25 mouse cellular contexts compared by ENCODE assay signal in genomic region chr17:84954881-84955280, GRCm38 (mm10). TPM values are rescaled to one million over a fixed set of nuclear protein-coding genes. Genes with fewer than 3 reads are reported as not detected.
DNase-seq lines count a peak whose midpoint lies in the region; ATAC-seq lines count a peak whose summit lies in the region.
"Had no signal": no experiment of that assay in that cellular context is flagged by ENCODE, and none has a peak within 500 bp of the region (broad histone marks: within the 10 kb centered on the region; RNA-seq: fewer than 3 reads in every experiment).

No protein-coding gene starts in this region.

- H3K4me3 ChIP-seq in midbrain, embryonic 11.5 days (ENCODE audit: low read depth, low read length) = no peak overlapping the region
- H3K4me3 ChIP-seq in midbrain, embryonic 15.5 days = no peak overlapping the region
- H3K4me3 ChIP-seq in limb, embryonic 10.5 days = no peak overlapping the region
- no peak overlapping the region for H3K4me3 ChIP-seq in hindbrain, embryonic 10.5 days
- H3K4me3 ChIP-seq: embryonic facial prominence, embryonic 13.5 days; embryonic facial prominence, embryonic 15.5 days; forebrain, embryonic 10.5 days; forebrain, embryonic 12.5 days had no signal

- ATAC-seq in midbrain, embryonic 11.5 days (ENCODE audit: low FRiP score) = no peak
- no peak for ATAC-seq in midbrain, embryonic 15.5 days (replicated peaks)
- ATAC-seq: forebrain, embryonic 14.5 days; forebrain, embryonic 16.5 days; Patski had no signal

- H3K27me3 ChIP-seq in midbrain, embryonic 11.5 days (ENCODE audit: control insufficient read depth, insufficient read depth, low read length) = no peaks in the 10 kb centered on the region
- H3K27me3 ChIP-seq in midbrain, embryonic 15.5 days (replicated peaks) = no peaks in the 10 kb centered on the region
- H3K27me3 ChIP-seq in limb, embryonic 10.5 days (ENCODE audit: low read depth, poor library complexity, severe bottlenecking) = no peaks in the 10 kb centered on the region
- H3K27me3 ChIP-seq in hindbrain, embryonic 10.5 days (ENCODE audit: insufficient read depth, poor library complexity, severe bottlenecking) = no peaks in the 10 kb centered on the region
- H3K27me3 ChIP-seq: CH12.LX; embryonic facial prominence, embryonic 13.5 days; embryonic facial prominence, embryonic 15.5 days; forebrain, embryonic 12.5 days; Patski had no signal

- no peaks in the 10 kb centered on the region for H3K36me3 ChIP-seq in midbrain, embryonic 11.5 days (ENCODE audit: control insufficient read depth, insufficient read depth, low read length)
- H3K36me3 ChIP-seq in midbrain, embryonic 15.5 days (replicated peaks) = no peaks in the 10 kb centered on the region
- H3K36me3 ChIP-seq in limb, embryonic 10.5 days = no peaks in the 10 kb centered on the region
- no peaks in the 10 kb centered on the region for H3K36me3 ChIP-seq in hindbrain, embryonic 10.5 days
- H3K36me3 ChIP-seq: embryonic facial prominence, embryonic 13.5 days; embryonic facial prominence, embryonic 15.5 days; forebrain, embryonic 10.5 days; forebrain, embryonic 12.5 days; G1E had no signal

- DNase-seq in midbrain, embryonic 11.5 days (ENCODE audit: low spot score, missing footprints) = peak; percentile 54
- peak; percentile 35 for DNase-seq in T-cell, adult 2 months (ENCODE audit: low spot score)
- peak; percentile 78 for DNase-seq in naive thymus-derived CD4-positive, alpha-beta T cell, adult 2 months (ENCODE audit: low read depth)
- no peak for DNase-seq in limb, embryonic 10.5 days (ENCODE audit: low spot score)
- no peak for DNase-seq in hindbrain, embryonic 10.5 days (ENCODE audit: low spot score)
- DNase-seq: adrenal gland, adult 2 months; adrenal gland, postnatal 10 days; adrenal gland, postnatal 25 days; cerebellum, adult 11 months; cerebellum, adult 18-20 months; cerebellum, adult 8-10 months; cerebellum, adult 9-11 months; cerebellum, postnatal 14 days; cerebellum, postnatal 36 days; embryo, embryonic 11 days had no signal

- WGBS in midbrain, embryonic 11.5 days = 95% methylated on average over 5 of the region's 5 CpGs
- WGBS in midbrain, embryonic 15.5 days = 93% methylated on average over 5 of the region's 5 CpGs
- WGBS in limb, embryonic 10.5 days = 94% methylated on average over 5 of the region's 5 CpGs
- 93% methylated on average over 5 of the region's 5 CpGs for WGBS in hindbrain, embryonic 10.5 days

- no peak overlapping the region for H3K4me2 ChIP-seq in midbrain, embryonic 11.5 days
- no peak overlapping the region for H3K4me2 ChIP-seq in midbrain, embryonic 15.5 days
- H3K4me2 ChIP-seq: embryonic facial prominence, embryonic 13.5 days; embryonic facial prominence, embryonic 15.5 days; forebrain, embryonic 12.5 days had no signal

- peaks cover 14% of the 10 kb centered on the region; the same call in 1 of the 2 replicates for H3K4me1 ChIP-seq in midbrain, embryonic 11.5 days (ENCODE audit: control insufficient read depth, insufficient read depth, low read length)
- peaks cover 17% of the 10 kb centered on the region for H3K4me1 ChIP-seq in midbrain, embryonic 15.5 days
- peaks cover 20% of the 10 kb centered on the region for H3K4me1 ChIP-seq in limb, embryonic 10.5 days
- peaks cover 25% of the 10 kb centered on the region for H3K4me1 ChIP-seq in hindbrain, embryonic 10.5 days (replicated peaks)

- H3K9ac ChIP-seq in midbrain, embryonic 11.5 days (ENCODE audit: low read length) = no peak overlapping the region
- no peak overlapping the region for H3K9ac ChIP-seq in midbrain, embryonic 15.5 days
- H3K9ac ChIP-seq: embryonic facial prominence, embryonic 13.5 days; embryonic facial prominence, embryonic 15.5 days; forebrain, embryonic 12.5 days had no signal

- H3K27ac ChIP-seq in midbrain, embryonic 11.5 days (ENCODE audit: low read depth, low read length) = no peak overlapping the region
- no peak overlapping the region for H3K27ac ChIP-seq in midbrain, embryonic 15.5 days
- H3K27ac ChIP-seq in limb, embryonic 10.5 days = no peak overlapping the region
- H3K27ac ChIP-seq in hindbrain, embryonic 10.5 days = no peak overlapping the region
- H3K27ac ChIP-seq: embryonic facial prominence, embryonic 13.5 days; embryonic facial prominence, embryonic 15.5 days; forebrain, embryonic 10.5 days; forebrain, embryonic 12.5 days had no signal

- no peaks in the 10 kb centered on the region for H3K9me3 ChIP-seq in midbrain, embryonic 11.5 days (ENCODE audit: control insufficient read depth, low read length)
- no peaks in the 10 kb centered on the region for H3K9me3 ChIP-seq in midbrain, embryonic 15.5 days
- H3K9me3 ChIP-seq in limb, embryonic 10.5 days (replicated peaks) = no peaks in the 10 kb centered on the region
- H3K9me3 ChIP-seq in hindbrain, embryonic 10.5 days = no peaks in the 10 kb centered on the region
- H3K9me3 ChIP-seq: embryonic facial prominence, embryonic 13.5 days; embryonic facial prominence, embryonic 15.5 days; forebrain, embryonic 10.5 days; forebrain, embryonic 12.5 days; G1E had no signal

RNA-seq across cellular contexts. Expression of gene Ppm1b, which starts 1.7 kb away (rescaled TPM):
- polyA plus RNA-seq in midbrain, embryonic 11.5 days (2014; fragmentation: Nextera tagmentation; extraction: Ambion mirVana) = 99.3 and 102 TPM in 2 replicates
- polyA plus RNA-seq in midbrain, embryonic 15.5 days (2015; fragmentation: Nextera tagmentation; extraction: Ambion mirVana) = 91.7 and 95.1 TPM in 2 replicates
- polyA plus RNA-seq in limb, embryonic 10.5 days (2016; fragmentation: Nextera tagmentation; extraction: Ambion mirVana) = 59.5 and 71.7 TPM in 2 replicates
- 61.9 and 62.0 TPM in 2 replicates for polyA plus RNA-seq in hindbrain, embryonic 10.5 days (2016; fragmentation: Nextera tagmentation; extraction: Ambion mirVana)

Comparison
In these comparisons a context has a peak if more than half of its experiments do, and no peak if none do; other contexts are left out.
1. DNase-seq: peak in midbrain, embryonic 11.5 days (single experiment), T-cell, adult 2 months (single experiment) and naive thymus-derived CD4-positive, alpha-beta T cell, adult 2 months (single experiment); none in limb, embryonic 10.5 days (single experiment) and hindbrain, embryonic 10.5 days (single experiment).